Mouse (Mus musculus) megakaryocyte, embryonic 14.5 days (primary cell): ENCODE measurements around the gene Pirb.

Source experiments
- FLI1 ChIP-seq: IDR thresholded peaks from 2 replicates; pipeline ENCODE4 v1.6.1; 2012; ENCODE audit warnings: low read length, inconsistent platforms, mixed read lengths
- GATA1 ChIP-seq: IDR thresholded peaks from 3 replicates; pipeline ENCODE4 v1.6.1; 2012; ENCODE audit warnings: mixed read lengths, low read length, inconsistent platforms, borderline replicate concordance

DNA sequence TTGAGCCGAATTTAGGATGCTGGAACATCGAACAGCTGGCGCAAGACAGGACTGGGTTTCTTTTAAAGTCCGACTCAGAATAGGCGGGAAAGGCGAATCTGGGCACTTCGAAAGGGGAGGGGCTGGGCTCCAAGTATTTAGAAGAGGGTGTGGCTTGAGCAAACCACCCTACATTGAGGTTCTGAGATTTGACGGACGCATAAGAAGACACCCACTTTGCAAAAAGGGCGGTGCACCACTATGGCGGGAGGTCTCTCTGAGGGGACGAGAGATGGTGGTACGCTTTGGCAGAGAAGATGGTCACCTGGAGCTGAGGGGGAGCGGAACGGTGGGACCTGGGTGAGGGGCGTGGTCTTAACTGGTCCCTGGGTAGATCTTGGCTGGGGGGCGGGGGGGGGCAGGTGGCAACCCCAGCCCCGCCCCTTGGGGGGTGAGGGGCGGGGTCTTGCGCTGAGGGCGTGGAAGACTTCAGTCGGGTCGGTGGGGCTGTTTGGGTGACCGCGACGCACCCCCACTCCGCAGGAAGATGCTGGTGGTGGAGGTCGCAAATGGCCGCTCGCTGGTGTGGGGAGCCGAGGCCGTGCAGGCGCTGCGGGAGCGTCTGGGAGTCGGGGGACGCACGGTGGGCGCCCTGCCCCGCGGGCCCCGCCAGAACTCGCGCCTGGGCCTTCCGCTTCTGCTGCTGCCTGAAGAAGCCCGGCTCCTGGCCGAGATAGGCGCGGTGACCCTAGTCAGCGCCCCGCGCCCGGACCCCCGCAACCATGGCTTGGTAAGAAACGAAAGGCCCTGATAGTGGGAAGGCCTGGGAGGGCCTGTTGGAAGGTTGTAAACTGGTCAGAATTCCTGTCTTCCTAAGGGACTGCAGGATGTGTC lies 25.9 kb downstream of the Pirb start:
- TF ChIP-seq GATA1 (no peak), FLI1 (no peak)
